Mouse (Mus musculus) erythroblast, embryonic 14.5 days (primary cell): ENCODE results near the gene Pitpnc1. TPM values are rescaled to one million over a fixed set of nuclear protein-coding genes. Genes with fewer than 3 reads are reported as not detected.

Experiments used
- H3K27me3 ChIP-seq: 2 replicates; pipeline ENCODE4 v1.6.1; 2012; ENCODE audit warnings: inconsistent platforms; ENCODE audit not compliant: control insufficient read depth
- H3K36me3 ChIP-seq: 2 replicates; pipeline ENCODE4 v1.6.1; 2012; ENCODE audit warnings: mild to moderate bottlenecking, inconsistent platforms; ENCODE audit not compliant: control insufficient read depth
- H3K4me1 ChIP-seq: 2 replicates; pipeline ENCODE4 v1.6.1; 2012; ENCODE audit warnings: inconsistent platforms; ENCODE audit not compliant: control insufficient read depth
- H3K4me3 ChIP-seq: replicated peaks from 2 replicates; pipeline ENCODE3; 2012; ENCODE audit warnings: moderate library complexity, mild to moderate bottlenecking, inconsistent platforms
- H3K9me3 ChIP-seq: 2 replicates; pipeline ENCODE4 v1.6.1; 2012; ENCODE audit warnings: low read length, inconsistent platforms, mixed read lengths; ENCODE audit not compliant: control insufficient read depth
- GATA1 ChIP-seq: IDR thresholded peaks from 2 replicates; pipeline ENCODE4 v1.6.1; 2012; ENCODE audit warnings: low read length, inconsistent platforms, mixed read lengths
- TAL1 ChIP-seq: IDR thresholded peaks from 3 replicates; pipeline ENCODE4 v1.6.1; 2012; ENCODE audit warnings: low read length, inconsistent platforms, mixed read lengths
- polyA plus RNA-seq: library from polyadenylated mRNA; stranded (reverse); fragments of >175 nt; gene quantifications from 2 replicates; pipeline ENCODE4 v1.2.3, GENCODE M21; 2012

Pitpnc1 gene
- polyA plus RNA-seq, 1 experiment, result 0.37 TPM

DNA sequence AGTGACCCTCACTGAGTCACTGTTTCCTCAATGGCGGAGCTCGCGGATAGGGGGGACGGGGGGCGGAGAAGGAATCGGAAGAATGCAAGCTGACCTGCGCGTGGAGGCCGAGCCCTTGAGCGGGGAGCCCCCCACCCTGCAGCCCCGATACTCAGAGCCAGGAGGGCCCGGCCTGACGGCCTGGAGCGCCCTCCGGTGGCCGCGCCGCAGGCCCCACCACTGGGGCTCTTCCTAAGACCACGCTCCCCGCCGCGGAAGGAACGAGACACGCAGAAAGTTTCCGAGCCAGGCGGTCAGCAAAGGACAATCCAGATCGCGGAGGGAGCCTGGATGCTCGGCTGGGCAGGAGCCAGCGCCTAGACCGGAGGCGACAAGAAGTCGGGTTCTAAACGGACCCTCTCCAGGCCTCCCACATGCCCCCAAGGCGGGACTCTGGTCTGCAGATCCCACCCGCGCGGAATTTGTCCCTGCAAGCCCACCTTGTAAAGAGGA is 1.4 kb downstream of the Pitpnc1 start:
- TF ChIP-seq GATA1 (no peak), TAL1 (no peak)
- no peaks in the 10 kb centered on the region for H3K9me3 ChIP-seq
- peak overlapping the region; percentile 74 for H3K4me3 ChIP-seq
- H3K4me1 ChIP-seq, result peaks cover 73% of the 10 kb centered on the region
- no peaks in the 10 kb centered on the region for H3K27me3 ChIP-seq
- H3K36me3 ChIP-seq, result peaks cover 6% of the 10 kb centered on the region

- H3K4me1 ChIP-seq, result peaks cover 76% of the 10 kb centered on the region
- H3K9me3 ChIP-seq, result no peaks in the 10 kb centered on the region
- TF ChIP-seq GATA1 (peak; percentile 77), TAL1 (peak; percentile 48; the same call in 2 of the 3 replicates)
- H3K36me3 ChIP-seq, result peaks cover 9% of the 10 kb centered on the region
- H3K27me3 ChIP-seq, result no peaks in the 10 kb centered on the region
- H3K4me3 ChIP-seq, result peak overlapping the region; percentile 74
Observed at GRCm38 (mm10) chr11:107468252-107469030, 2.1 kb downstream of the Pitpnc1 start.

- H3K4me3 ChIP-seq, result peak overlapping the region; percentile 18
- H3K27me3 ChIP-seq, result no peaks in the 10 kb centered on the region
- peaks cover 3% of the 10 kb centered on the region for H3K9me3 ChIP-seq
- H3K36me3 ChIP-seq, result peaks cover 16% of the 10 kb centered on the region
- H3K4me1 ChIP-seq, result peaks cover 74% of the 10 kb centered on the region
- TF ChIP-seq GATA1 (no peak), TAL1 (no peak)
Observed at GRCm38 (mm10) chr11:107466611-107467391, 3.7 kb downstream of the Pitpnc1 start.

GRCm38 (mm10) chr11:107465969-107466368 is 4.5 kb downstream of the Pitpnc1 start:
- Histone ChIP-seq H3K27me3 (no peaks in the 10 kb centered on the region), H3K36me3 (peaks cover 19% of the 10 kb centered on the region), H3K9me3 (peaks cover 3% of the 10 kb centered on the region), H3K4me3 (no peak overlapping the region), H3K4me1 (peaks cover 65% of the 10 kb centered on the region)
- TF ChIP-seq GATA1 (no peak), TAL1 (no peak)

DNA sequence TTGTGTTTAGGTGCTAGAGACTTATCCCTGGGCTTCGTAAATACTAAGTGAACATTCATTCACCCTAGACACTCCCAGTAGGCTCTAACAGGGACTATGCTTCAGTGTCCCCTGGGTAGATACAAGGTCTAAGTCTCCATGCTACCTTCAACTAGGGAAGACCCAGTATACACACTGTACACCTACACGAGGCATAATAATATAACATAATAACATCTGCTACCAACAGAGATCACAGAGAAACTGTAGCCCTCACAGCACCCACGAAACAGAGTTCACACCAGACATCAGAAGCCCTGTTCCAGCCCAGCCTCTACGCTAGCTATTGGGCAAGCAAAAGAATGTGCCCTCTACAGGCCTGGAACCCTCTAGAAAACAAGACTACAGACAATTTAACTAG is 5.5 kb downstream of the Pitpnc1 start:
- H3K9me3 ChIP-seq, result peaks cover 3% of the 10 kb centered on the region
- no peak overlapping the region for H3K4me3 ChIP-seq
- TF ChIP-seq GATA1 (no peak), TAL1 (no peak)
- no peaks in the 10 kb centered on the region for H3K27me3 ChIP-seq
- peaks cover 61% of the 10 kb centered on the region for H3K4me1 ChIP-seq
- H3K36me3 ChIP-seq, result peaks cover 20% of the 10 kb centered on the region

GRCm38 (mm10) chr11:107464141-107464540 is 6.4 kb downstream of the Pitpnc1 start:
- Histone ChIP-seq H3K27me3 (no peaks in the 10 kb centered on the region), H3K36me3 (peaks cover 23% of the 10 kb centered on the region), H3K4me1 (peaks cover 55% of the 10 kb centered on the region), H3K9me3 (peaks cover 3% of the 10 kb centered on the region), H3K4me3 (no peak overlapping the region)
- TF ChIP-seq GATA1 (no peak), TAL1 (no peak)

GRCm38 (mm10) chr11:107463251-107463681 is 7.2 kb downstream of the Pitpnc1 start:
- Histone ChIP-seq H3K36me3 (peaks cover 28% of the 10 kb centered on the region), H3K9me3 (peaks cover 3% of the 10 kb centered on the region), H3K4me3 (no peak overlapping the region), H3K27me3 (no peaks in the 10 kb centered on the region), H3K4me1 (peaks cover 55% of the 10 kb centered on the region)
- no peak for TF ChIP-seq GATA1
- TF ChIP-seq TAL1, result no peak

GRCm38 (mm10) chr11:107462478-107462877 is 8.0 kb downstream of the Pitpnc1 start:
- H3K27me3 ChIP-seq, result no peaks in the 10 kb centered on the region
- H3K9me3 ChIP-seq, result peaks cover 3% of the 10 kb centered on the region
- TF ChIP-seq TAL1, result no peak
- TF ChIP-seq GATA1, result no peak
- peaks cover 55% of the 10 kb centered on the region for H3K4me1 ChIP-seq
- peaks cover 28% of the 10 kb centered on the region for H3K36me3 ChIP-seq
- H3K4me3 ChIP-seq, result no peak overlapping the region

GRCm38 (mm10) chr11:107459828-107460227 is 10.7 kb downstream of the Pitpnc1 start:
- peaks cover 3% of the 10 kb centered on the region for H3K9me3 ChIP-seq
- peaks cover 23% of the 10 kb centered on the region for H3K36me3 ChIP-seq
- H3K27me3 ChIP-seq, result no peaks in the 10 kb centered on the region
- no peak overlapping the region for H3K4me3 ChIP-seq
- peaks cover 43% of the 10 kb centered on the region for H3K4me1 ChIP-seq
- no peak for TF ChIP-seq GATA1
- no peak for TF ChIP-seq TAL1
